Mouse (Mus musculus): ENCODE results near the gene Lnx2. TPM values are rescaled to one million over a fixed set of nuclear protein-coding genes. Genes with fewer than 3 reads are reported as not detected.
A peak's percentile ranks its signal among the peaks of the same experiment; 100 is the strongest.

Gene Lnx2
- polyA plus RNA-seq, 1 experiment: 9.5 TPM

- H3K27ac ChIP-seq (ENCODE audit: control insufficient read depth, insufficient read depth, low read depth, low read length): no peak overlapping the region
- H3K4me3 ChIP-seq (ENCODE audit: control insufficient read depth, low read depth, low read length): no peak overlapping the region
- no peaks in the 10 kb centered on the region for H3K27me3 ChIP-seq (ENCODE audit: control insufficient read depth, insufficient read depth, low read length)
- TF ChIP-seq POLR2A (IDR thresholded peaks at IDR 0.05; ENCODE audit: control insufficient read depth, low read depth, low read length) (no peak), CTCF (IDR thresholded peaks at IDR 0.05; ENCODE audit: control insufficient read depth, insufficient read depth, insufficient replicate concordance, low read depth, low read length) (no peak)
- H3K4me1 ChIP-seq (ENCODE audit: control insufficient read depth, insufficient read depth, low read length): peaks cover 2% of the 10 kb centered on the region; the same call in 1 of the 2 replicates
- no peaks in the 10 kb centered on the region for H3K36me3 ChIP-seq (ENCODE audit: control insufficient read depth, insufficient read depth, low read length)
Measured at GRCm38 (mm10) chr5:146981376-146981775, 95.0 kb downstream of the Lnx2 start.

- H3K4me1 ChIP-seq (ENCODE audit: control insufficient read depth, insufficient read depth, low read length): peaks cover 9% of the 10 kb centered on the region
- no peak for TF ChIP-seq CTCF (IDR thresholded peaks at IDR 0.05; ENCODE audit: control insufficient read depth, insufficient read depth, insufficient replicate concordance, low read depth, low read length)
- TF ChIP-seq POLR2A (IDR thresholded peaks at IDR 0.05; ENCODE audit: control insufficient read depth, low read depth, low read length): no peak
- H3K4me3 ChIP-seq (ENCODE audit: control insufficient read depth, low read depth, low read length): peak overlapping the region; percentile 3
Measured at GRCm38 (mm10) chr5:146974781-146975123, 101.6 kb downstream of the Lnx2 start.

DNA sequence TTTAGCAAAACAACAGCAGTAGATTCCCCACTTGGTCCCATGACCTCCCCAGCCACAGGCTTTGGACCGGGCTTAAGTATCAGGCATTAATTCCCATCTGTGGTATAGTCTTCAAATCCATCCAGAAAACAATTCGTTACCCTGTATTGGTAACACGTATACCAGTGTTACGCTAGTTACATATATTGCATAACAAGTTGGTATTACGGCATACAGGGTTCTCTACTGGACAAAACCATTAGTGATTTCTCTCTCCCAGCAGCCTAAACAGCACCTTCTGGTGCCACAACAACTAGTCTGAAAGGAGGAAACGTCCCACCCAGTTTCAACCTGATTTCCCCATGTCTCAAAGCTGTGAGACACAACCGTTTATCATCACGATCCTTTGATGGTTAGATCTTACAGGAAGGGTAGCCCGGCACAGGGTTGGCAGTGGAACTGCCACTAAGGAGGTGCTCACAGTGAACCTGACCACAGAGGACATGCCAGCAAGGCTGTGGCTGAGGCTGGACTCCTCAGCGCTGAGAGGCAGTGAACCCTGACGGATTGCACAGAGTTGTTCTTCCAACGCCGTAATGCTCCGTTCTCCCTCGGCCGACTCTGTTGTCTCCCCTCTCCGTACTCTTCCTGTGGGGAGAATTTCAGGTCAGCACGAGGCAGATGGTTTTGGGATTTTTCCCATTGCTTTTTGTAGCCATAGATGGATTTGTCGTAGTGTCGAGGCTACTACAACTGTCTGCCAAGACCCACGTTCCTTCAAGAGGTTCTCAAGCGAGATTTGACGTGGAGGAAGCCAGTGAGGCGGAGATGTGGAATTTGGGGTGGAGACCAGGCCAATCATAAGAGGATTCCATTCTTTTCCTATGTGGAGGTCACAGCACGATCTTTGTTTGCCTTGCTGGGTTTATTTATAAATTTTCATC, 102.3 kb downstream of the Lnx2 start:
- TF ChIP-seq CTCF (IDR thresholded peaks at IDR 0.05; ENCODE audit: control insufficient read depth, insufficient read depth, insufficient replicate concordance, low read depth, low read length) (no peak), POLR2A (IDR thresholded peaks at IDR 0.05; ENCODE audit: control insufficient read depth, low read depth, low read length) (no peak)
- no peak overlapping the region for H3K27ac ChIP-seq (ENCODE audit: control insufficient read depth, insufficient read depth, low read depth, low read length)
- no peaks in the 10 kb centered on the region for H3K36me3 ChIP-seq (ENCODE audit: control insufficient read depth, insufficient read depth, low read length)

More at GRCm38 (mm10) chr5:146974781-146975123, 101.6 kb downstream of the Lnx2 start:
- no peak overlapping the region for H3K27ac ChIP-seq (ENCODE audit: control insufficient read depth, insufficient read depth, low read depth, low read length)
- H3K27me3 ChIP-seq (ENCODE audit: control insufficient read depth, insufficient read depth, low read length): no peaks in the 10 kb centered on the region
- no peaks in the 10 kb centered on the region for H3K36me3 ChIP-seq (ENCODE audit: control insufficient read depth, insufficient read depth, low read length)

GRCm38 (mm10) chr5:146973353-146973752, 103.0 kb downstream of the Lnx2 start:
- no peaks in the 10 kb centered on the region for H3K27me3 ChIP-seq (ENCODE audit: control insufficient read depth, insufficient read depth, low read length)

More for the DNA sequence above, 102.3 kb downstream of the Lnx2 start:
- no peaks in the 10 kb centered on the region for H3K27me3 ChIP-seq (ENCODE audit: control insufficient read depth, insufficient read depth, low read length)
- peaks cover 9% of the 10 kb centered on the region for H3K4me1 ChIP-seq (ENCODE audit: control insufficient read depth, insufficient read depth, low read length)
- 0 out of 2 replicates have a peak overlapping the region, but pooled peaks have one; percentile 7 for H3K4me3 ChIP-seq (ENCODE audit: control insufficient read depth, low read depth, low read length)

GRCm38 (mm10) chr5:146971776-146972561, 104.4 kb downstream of the Lnx2 start:
- H3K4me1 ChIP-seq (ENCODE audit: control insufficient read depth, insufficient read depth, low read length): peaks cover 9% of the 10 kb centered on the region
- no peak for TF ChIP-seq CTCF (IDR thresholded peaks at IDR 0.05; ENCODE audit: control insufficient read depth, insufficient read depth, insufficient replicate concordance, low read depth, low read length)
- TF ChIP-seq POLR2A (IDR thresholded peaks at IDR 0.05; ENCODE audit: control insufficient read depth, low read depth, low read length): no peak
- H3K27ac ChIP-seq (ENCODE audit: control insufficient read depth, insufficient read depth, low read depth, low read length): no peak overlapping the region
- H3K27me3 ChIP-seq (ENCODE audit: control insufficient read depth, insufficient read depth, low read length): no peaks in the 10 kb centered on the region
- H3K4me3 ChIP-seq (ENCODE audit: control insufficient read depth, low read depth, low read length): no peak overlapping the region
- H3K36me3 ChIP-seq (ENCODE audit: control insufficient read depth, insufficient read depth, low read length): no peaks in the 10 kb centered on the region

More at GRCm38 (mm10) chr5:146973353-146973752, 103.0 kb downstream of the Lnx2 start:
- Histone ChIP-seq H3K4me1 (ENCODE audit: control insufficient read depth, insufficient read depth, low read length) (peaks cover 9% of the 10 kb centered on the region), H3K27ac (ENCODE audit: control insufficient read depth, insufficient read depth, low read depth, low read length) (no peak overlapping the region), H3K36me3 (ENCODE audit: control insufficient read depth, insufficient read depth, low read length) (no peaks in the 10 kb centered on the region), H3K4me3 (ENCODE audit: control insufficient read depth, low read depth, low read length) (no peak overlapping the region)
- TF ChIP-seq POLR2A (IDR thresholded peaks at IDR 0.05; ENCODE audit: control insufficient read depth, low read depth, low read length) (no peak), CTCF (IDR thresholded peaks at IDR 0.05; ENCODE audit: control insufficient read depth, insufficient read depth, insufficient replicate concordance, low read depth, low read length) (no peak)

- Histone ChIP-seq H3K27ac (ENCODE audit: control insufficient read depth, insufficient read depth, low read depth, low read length) (no peak overlapping the region), H3K4me3 (ENCODE audit: control insufficient read depth, low read depth, low read length) (no peak overlapping the region), H3K4me1 (ENCODE audit: control insufficient read depth, insufficient read depth, low read length) (no peaks in the 10 kb centered on the region), H3K27me3 (ENCODE audit: control insufficient read depth, insufficient read depth, low read length) (no peaks in the 10 kb centered on the region), H3K36me3 (ENCODE audit: control insufficient read depth, insufficient read depth, low read length) (no peaks in the 10 kb centered on the region)
- TF ChIP-seq POLR2A (IDR thresholded peaks at IDR 0.05; ENCODE audit: control insufficient read depth, low read depth, low read length) (no peak), CTCF (IDR thresholded peaks at IDR 0.05; ENCODE audit: control insufficient read depth, insufficient read depth, insufficient replicate concordance, low read depth, low read length) (no peak)
Measured at GRCm38 (mm10) chr5:146968695-146969393, 107.5 kb downstream of the Lnx2 start.

Other genes starting within 250 kb of the Lnx2 start
- 58.3 and 64.9 TPM in 2 replicates for gene Rpl21, start 243.7 kb downstream of the Lnx2 start, polyA plus RNA-seq (2012; rRNA removed)
- 0.84 and 1.6 TPM in 2 replicates for gene Rasl11a, start 231.5 kb downstream of the Lnx2 start, polyA plus RNA-seq (2012; rRNA removed)
- 9.5 and 12.1 TPM in 2 replicates for gene Gtf3a, start 127.9 kb downstream of the Lnx2 start, polyA plus RNA-seq (2012; rRNA removed)
- 10.3 and 11.2 TPM in 2 replicates for gene Mtif3, start 112.8 kb downstream of the Lnx2 start, polyA plus RNA-seq (2012; rRNA removed)
- 136 and 138 TPM in 2 replicates for gene Polr1d, start 464 bp upstream of the Lnx2 start, polyA plus RNA-seq (2012; rRNA removed)
- not detected in 2 replicates for gene Gsx1, start 112.1 kb upstream of the Lnx2 start, polyA plus RNA-seq (2012; rRNA removed)
- 0.07 TPM in 1 of 2 replicates, not detected in the other for gene Pdx1, start 193.4 kb upstream of the Lnx2 start, polyA plus RNA-seq (2012; rRNA removed)
- 0.10 TPM in 1 of 2 replicates, not detected in the other for gene Cdx2, start 230.7 kb upstream of the Lnx2 start, polyA plus RNA-seq (2012; rRNA removed)
- gene Urad, start 245.9 kb upstream of the Lnx2 start, polyA plus RNA-seq (2012; rRNA removed): not detected in 2 replicates

Data from testis, adult 2 months (tissue).